Mouse (Mus musculus): Measurements from ENCODE around the gene Per1. TPM values are rescaled to one million over a fixed set of nuclear protein-coding genes. Genes with fewer than 3 reads are reported as not detected.
"Not testable (repeated sequence)": the region's sequence is repeated elsewhere in the genome, so short reads cannot be mapped to it uniquely, and the experiment has no call there.

Gene Per1
- polyA plus RNA-seq, 1 experiment: 42.3 TPM

DNA sequence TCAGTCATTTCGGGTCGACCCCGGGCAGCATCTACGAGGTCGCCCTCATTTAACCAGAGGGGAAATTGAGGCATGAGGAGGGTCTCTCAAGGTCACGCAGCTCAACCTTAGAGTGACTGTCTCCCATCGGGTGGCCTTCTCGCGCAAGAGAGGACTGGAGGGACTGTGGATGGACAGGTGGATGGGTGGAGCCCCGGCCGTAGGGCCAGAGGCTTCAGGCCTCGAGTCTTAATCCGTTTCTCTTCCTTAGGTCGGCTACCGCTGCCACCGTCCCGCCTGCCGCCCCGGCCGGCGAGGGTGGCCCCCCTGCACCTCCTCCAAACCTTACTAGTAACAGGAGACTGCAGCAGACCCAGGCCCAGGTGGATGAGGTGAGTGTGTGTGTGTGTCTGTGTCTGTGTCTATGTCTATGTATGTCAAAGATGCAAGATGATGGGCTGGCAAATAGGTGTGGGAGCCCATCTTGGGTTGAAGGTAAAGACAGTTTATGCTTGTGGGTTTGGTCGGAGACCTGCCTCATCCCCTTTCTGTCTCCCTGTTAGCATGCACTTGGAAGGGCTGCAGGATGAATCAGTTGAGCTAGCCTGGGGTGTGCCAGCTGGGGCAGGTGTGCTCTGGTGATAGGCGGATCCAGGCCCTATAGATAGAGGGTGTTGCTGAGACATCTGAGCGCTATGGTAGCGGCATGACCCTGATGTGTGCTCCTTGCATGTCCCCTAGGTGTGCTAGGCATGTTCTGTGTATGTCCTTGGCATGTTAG is 6.0 kb upstream of the Per1 start:
- TF ChIP-seq GATA1 (IDR thresholded peaks at IDR 0.05; ENCODE audit: borderline replicate concordance, low read length) (no peak), FLI1 (IDR thresholded peaks at IDR 0.05; ENCODE audit: low read length) (no peak)
- no peaks in the 10 kb centered on the region for H3K9me3 ChIP-seq

DNA sequence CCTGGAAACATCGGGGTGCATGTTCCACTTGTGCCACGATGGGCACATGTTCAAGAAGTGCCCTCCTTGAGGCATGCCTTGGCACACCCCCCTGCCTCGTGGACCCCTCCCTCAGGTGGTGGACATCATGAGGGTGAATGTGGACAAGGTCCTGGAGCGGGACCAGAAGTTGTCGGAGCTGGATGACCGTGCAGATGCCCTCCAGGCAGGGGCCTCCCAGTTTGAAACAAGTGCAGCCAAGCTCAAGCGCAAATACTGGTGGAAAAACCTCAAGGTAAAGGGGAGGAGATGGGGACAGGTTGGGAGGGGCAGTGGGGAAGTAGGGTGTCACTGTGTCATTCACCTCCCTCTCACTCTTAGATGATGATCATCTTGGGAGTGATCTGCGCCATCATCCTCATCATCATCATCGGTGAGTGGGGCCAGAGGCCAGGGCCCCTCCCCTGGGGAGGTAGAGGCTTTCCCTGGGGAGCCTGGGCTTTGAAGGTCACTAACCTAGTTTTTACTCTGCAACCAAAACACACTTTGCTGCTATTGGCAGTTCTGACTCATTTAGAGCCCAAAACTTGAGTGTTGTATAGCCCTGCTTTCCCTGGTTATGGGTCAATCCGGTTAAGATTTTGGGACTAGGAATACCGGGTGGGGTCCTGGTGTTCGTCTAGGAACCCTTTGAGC is 5.3 kb upstream of the Per1 start:
- Histone ChIP-seq H3K4me1 (peaks cover 75% of the 10 kb centered on the region), H3K4me3 (replicated peaks) (peak overlapping the region; percentile 99), H3K36me3 (replicated peaks; ENCODE audit: low read length) (peaks cover 40% of the 10 kb centered on the region), H3K27me3 (replicated peaks) (no peaks in the 10 kb centered on the region), H3K9me3 (no peaks in the 10 kb centered on the region)
- TF ChIP-seq FLI1 (IDR thresholded peaks at IDR 0.05; ENCODE audit: low read length) (no peak), GATA1 (IDR thresholded peaks at IDR 0.05; ENCODE audit: borderline replicate concordance, low read length) (no peak)

More for the DNA sequence above, 6.0 kb upstream of the Per1 start:
- peak overlapping the region; percentile 99 for H3K4me3 ChIP-seq (replicated peaks)
- H3K4me1 ChIP-seq: peaks cover 70% of the 10 kb centered on the region
- no peaks in the 10 kb centered on the region for H3K27me3 ChIP-seq (replicated peaks)
- H3K36me3 ChIP-seq (replicated peaks; ENCODE audit: low read length): peaks cover 40% of the 10 kb centered on the region

DNA sequence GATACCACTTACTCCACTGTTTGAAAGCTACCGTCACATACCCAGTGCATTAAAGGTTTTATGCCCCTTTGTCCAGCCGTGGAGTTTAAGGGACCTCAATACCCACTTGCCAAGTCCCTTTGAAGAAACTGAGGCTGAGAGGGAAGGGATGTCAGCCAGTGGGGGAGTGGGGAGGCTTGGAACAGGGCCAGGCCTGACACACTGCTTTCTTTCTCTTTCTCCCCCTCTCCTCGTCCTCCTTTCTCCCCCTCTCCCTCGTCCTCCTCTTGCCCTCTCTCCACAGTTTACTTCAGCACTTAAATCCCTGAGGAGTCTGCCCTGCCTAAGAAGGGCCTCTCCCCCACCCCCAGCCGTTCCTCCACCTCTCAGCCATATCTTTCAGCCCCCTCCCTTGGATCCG is 4.7 kb upstream of the Per1 start:
- Histone ChIP-seq H3K4me3 (replicated peaks) (peak overlapping the region; percentile 99), H3K9me3 (no peaks in the 10 kb centered on the region), H3K36me3 (replicated peaks; ENCODE audit: low read length) (peaks cover 40% of the 10 kb centered on the region), H3K27me3 (replicated peaks) (no peaks in the 10 kb centered on the region), H3K4me1 (peaks cover 77% of the 10 kb centered on the region)
- TF ChIP-seq GATA1 (IDR thresholded peaks at IDR 0.05; ENCODE audit: borderline replicate concordance, low read length) (no peak), FLI1 (IDR thresholded peaks at IDR 0.05; ENCODE audit: low read length) (no peak)

DNA sequence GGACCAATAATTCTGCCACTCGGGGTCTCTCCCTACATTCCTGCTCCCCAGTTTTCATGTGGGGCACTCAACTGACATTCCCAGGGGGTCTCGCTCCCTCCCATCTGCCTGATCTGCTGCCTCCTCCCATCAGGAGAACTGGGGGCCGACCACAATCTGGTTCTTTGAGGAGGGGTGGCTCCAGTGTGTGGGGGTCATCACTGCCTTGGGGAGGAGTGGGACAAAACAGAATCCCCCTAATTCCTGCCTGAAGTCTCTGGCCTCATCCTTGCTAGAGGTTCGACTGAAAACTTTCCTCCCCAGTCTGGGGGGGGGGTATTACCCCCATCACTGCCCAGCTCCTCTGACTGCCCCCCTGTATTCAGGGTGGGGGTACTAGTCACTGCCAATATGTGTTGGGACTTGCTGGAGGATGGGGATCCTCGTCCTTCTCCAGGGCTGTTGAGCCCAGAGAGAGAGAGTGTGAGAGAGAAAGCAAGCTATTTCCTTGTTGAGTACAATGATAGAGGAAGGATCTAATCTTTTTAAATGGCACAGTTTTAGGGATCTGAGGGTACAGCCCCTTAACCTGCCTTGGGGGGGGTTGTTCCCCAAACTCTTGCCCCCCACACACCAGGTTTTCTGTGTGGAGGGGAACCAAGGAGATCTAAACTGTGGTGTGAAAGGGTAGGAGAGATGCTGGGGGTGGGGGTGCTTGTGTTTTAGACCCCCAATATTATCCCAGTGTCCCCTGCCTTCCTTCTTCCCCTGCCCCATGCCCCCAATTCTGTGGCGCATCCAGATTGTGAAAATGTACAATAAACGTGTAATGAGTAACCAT is 3.2 kb upstream of the Per1 start:
- H3K4me1 ChIP-seq: peaks cover 84% of the 10 kb centered on the region
- H3K36me3 ChIP-seq (replicated peaks; ENCODE audit: low read length): peaks cover 40% of the 10 kb centered on the region
- no peak for TF ChIP-seq FLI1 (IDR thresholded peaks at IDR 0.05; ENCODE audit: low read length)
- TF ChIP-seq GATA1 (IDR thresholded peaks at IDR 0.05; ENCODE audit: borderline replicate concordance, low read length): no peak
- H3K4me3 ChIP-seq (replicated peaks): peak overlapping the region; percentile 82
- H3K27me3 ChIP-seq (replicated peaks): no peaks in the 10 kb centered on the region
- no peaks in the 10 kb centered on the region for H3K9me3 ChIP-seq

DNA sequence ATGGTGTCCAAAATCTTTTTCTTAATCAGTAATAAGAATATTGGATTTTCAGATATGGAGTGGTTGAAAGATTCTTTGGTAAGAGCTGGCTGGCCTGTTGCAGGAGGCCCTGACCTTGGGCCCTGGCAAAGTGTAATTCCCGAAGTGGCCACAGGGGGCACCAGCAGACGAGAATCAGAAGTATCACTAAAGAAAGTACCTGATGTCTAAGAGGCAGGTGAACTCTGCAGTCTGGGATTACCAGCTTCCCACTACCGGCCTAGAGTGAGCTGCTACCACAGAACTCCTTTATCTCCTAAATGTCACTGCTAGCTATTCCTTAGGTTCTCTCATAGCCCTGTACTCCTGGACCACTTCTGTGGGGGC is 2.6 kb upstream of the Per1 start:
- Histone ChIP-seq H3K4me1 (peaks cover 84% of the 10 kb centered on the region), H3K27me3 (replicated peaks) (no peaks in the 10 kb centered on the region), H3K36me3 (replicated peaks; ENCODE audit: low read length) (peaks cover 40% of the 10 kb centered on the region), H3K9me3 (no peaks in the 10 kb centered on the region), H3K4me3 (replicated peaks) (peak overlapping the region; percentile 66)
- TF ChIP-seq FLI1 (IDR thresholded peaks at IDR 0.05; ENCODE audit: low read length): no peak
- no peak for TF ChIP-seq GATA1 (IDR thresholded peaks at IDR 0.05; ENCODE audit: borderline replicate concordance, low read length)

DNA sequence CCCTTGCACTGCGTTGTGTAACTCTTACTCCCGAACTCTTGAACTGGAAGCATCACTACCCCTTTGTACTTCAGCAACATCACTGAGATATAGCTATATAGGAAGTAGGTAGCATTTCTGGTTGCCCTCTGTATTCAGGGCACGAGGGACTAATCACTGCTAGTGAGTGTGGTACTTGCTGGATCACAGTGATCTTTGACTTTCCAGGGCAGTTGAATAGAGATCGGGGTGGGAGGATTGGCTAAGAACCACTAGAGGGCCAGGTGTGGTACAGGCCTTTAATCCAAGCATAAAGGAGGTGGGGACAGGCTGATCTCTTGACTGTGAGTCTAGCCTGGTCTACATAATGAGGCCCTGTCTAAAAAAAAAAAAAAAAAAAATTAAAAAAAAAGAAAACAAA is 2.1 kb upstream of the Per1 start:
- Histone ChIP-seq H3K27me3 (replicated peaks) (no peaks in the 10 kb centered on the region), H3K9me3 (no peaks in the 10 kb centered on the region), H3K4me1 (peaks cover 84% of the 10 kb centered on the region), H3K4me3 (replicated peaks) (peak overlapping the region; percentile 66), H3K36me3 (replicated peaks; ENCODE audit: low read length) (peaks cover 40% of the 10 kb centered on the region)
- TF ChIP-seq FLI1 (IDR thresholded peaks at IDR 0.05; ENCODE audit: low read length) (no peak), GATA1 (IDR thresholded peaks at IDR 0.05; ENCODE audit: borderline replicate concordance, low read length) (no peak)

DNA sequence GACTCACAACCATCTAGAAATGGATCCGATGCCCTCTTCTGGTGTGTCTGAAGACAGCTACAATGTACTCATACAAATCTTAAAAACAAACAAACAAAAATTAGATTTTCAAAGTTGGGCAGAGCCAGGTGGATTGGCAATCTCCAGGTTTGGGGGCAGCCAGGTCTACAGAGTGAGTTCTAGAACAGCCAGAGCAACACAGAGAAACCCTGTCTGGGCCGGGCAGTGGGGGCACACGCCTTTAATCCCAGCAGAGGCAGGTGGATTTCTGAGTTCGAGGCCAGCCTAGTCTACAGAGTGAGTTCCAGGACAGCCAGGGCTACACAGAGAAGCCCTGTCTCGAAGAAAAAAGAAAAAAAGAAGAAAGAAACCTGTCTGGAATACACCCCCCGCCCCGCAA is 1.2 kb upstream of the Per1 start:
- peaks cover 90% of the 10 kb centered on the region for H3K4me1 ChIP-seq
- not testable (repeated sequence) for H3K4me3 ChIP-seq (replicated peaks); H3K27me3 ChIP-seq (replicated peaks); H3K9me3 ChIP-seq
- peaks cover 40% of the 10 kb centered on the region for H3K36me3 ChIP-seq (replicated peaks; ENCODE audit: low read length)

DNA sequence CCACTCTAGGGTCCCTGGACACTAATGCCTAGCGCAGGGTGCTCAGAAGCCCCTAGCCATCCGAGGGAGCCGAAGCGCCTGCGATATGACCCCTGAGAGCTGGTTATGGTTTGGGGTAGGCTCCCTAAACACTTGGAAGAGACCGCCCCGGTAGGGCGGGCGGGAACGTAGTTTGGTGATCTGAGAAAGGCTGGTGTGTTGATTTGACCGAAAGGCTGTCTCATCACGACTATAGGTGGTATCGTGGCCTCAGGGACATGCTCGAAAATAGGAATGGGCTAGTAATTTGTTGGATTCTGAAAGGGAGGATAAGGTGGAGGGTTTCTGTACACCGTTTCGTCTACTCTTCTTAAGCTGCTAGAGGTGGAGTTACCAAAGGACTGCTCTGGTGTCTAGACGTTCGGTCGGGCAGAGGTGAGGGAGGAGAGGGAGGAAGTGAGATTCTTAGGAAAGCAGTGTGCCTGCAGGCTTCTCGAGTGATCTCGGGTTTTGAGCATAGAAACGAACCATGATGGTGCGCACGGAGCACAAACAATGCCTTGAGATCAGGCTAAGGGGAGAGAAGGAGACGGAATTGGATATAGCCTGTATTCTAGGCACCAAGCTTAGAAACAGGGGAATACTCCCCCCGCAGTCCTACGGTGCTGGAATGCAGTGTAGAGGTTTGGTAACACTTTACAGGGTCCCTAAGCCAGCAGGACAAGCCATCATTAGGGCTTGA is 654 bp downstream of the Per1 start:
- Histone ChIP-seq H3K4me1 (peaks cover 92% of the 10 kb centered on the region), H3K36me3 (replicated peaks; ENCODE audit: low read length) (peaks cover 30% of the 10 kb centered on the region), H3K4me3 (replicated peaks) (peak overlapping the region; percentile 93), H3K27me3 (replicated peaks) (no peaks in the 10 kb centered on the region), H3K9me3 (no peaks in the 10 kb centered on the region)
- TF ChIP-seq FLI1 (IDR thresholded peaks at IDR 0.05; ENCODE audit: low read length) (no peak), GATA1 (IDR thresholded peaks at IDR 0.05; ENCODE audit: borderline replicate concordance, low read length) (no peak)

DNA sequence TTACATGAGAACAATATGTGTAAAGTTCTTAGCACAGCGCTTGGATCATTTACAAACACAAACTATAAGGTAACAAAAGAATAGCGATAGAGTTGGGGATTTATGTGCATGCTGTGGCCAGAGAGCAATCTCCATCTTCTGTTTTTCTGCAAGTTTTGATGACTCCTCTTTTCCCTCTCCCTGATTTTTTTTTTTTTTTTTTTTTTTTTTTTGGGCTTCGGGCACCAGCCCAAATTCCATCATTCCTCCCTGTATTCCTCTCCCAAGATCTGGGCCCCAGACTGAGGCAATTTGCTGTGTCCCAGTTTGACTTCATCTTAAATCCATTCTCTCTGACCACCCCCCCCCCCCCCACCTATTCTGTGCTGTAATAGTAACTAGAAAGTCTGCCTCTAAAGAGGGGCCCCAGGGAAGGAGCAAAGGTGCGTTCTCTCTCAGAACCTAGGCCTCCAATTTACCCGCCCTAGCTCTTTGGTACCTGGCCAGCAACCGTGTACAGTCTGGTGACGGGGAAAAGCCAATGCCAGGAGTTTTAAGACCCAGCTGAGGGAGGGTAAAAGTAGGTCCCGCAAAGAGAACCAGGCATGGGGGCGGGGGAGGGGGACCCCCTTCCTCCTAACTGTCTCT is 1.5 kb downstream of the Per1 start:
- TF ChIP-seq GATA1 (IDR thresholded peaks at IDR 0.05; ENCODE audit: borderline replicate concordance, low read length): no peak
- no peak for TF ChIP-seq FLI1 (IDR thresholded peaks at IDR 0.05; ENCODE audit: low read length)
- no peaks in the 10 kb centered on the region for H3K9me3 ChIP-seq
- H3K27me3 ChIP-seq (replicated peaks): no peaks in the 10 kb centered on the region
- peaks cover 30% of the 10 kb centered on the region for H3K36me3 ChIP-seq (replicated peaks; ENCODE audit: low read length)
- H3K4me3 ChIP-seq (replicated peaks): peak overlapping the region; percentile 93
- peaks cover 92% of the 10 kb centered on the region for H3K4me1 ChIP-seq
